Mouse (Mus musculus) CD8-positive naive resting alpha-beta T cell, adult 2 months (primary cell): ENCODE results near the gene Csmd2.

Experiments
- DNase-seq, 2 experiments: peaks; one replicate each; pipeline ENCODE4 v3.0.0; 2022; ENCODE audit warnings: low read depth in 2 of 2, low spot score in 2 of 2

The Csmd2 gene

GRCm38 (mm10) chr4:128326755-128327154, 339.1 kb downstream of the Csmd2 start:
- DNase-seq = no peak

- DNase-seq = no peak
Observed at GRCm38 (mm10) chr4:128327421-128327820, 339.8 kb downstream of the Csmd2 start.

- DNase-seq = no peak
Observed at GRCm38 (mm10) chr4:128330519-128330918, 342.9 kb downstream of the Csmd2 start.

DNA sequence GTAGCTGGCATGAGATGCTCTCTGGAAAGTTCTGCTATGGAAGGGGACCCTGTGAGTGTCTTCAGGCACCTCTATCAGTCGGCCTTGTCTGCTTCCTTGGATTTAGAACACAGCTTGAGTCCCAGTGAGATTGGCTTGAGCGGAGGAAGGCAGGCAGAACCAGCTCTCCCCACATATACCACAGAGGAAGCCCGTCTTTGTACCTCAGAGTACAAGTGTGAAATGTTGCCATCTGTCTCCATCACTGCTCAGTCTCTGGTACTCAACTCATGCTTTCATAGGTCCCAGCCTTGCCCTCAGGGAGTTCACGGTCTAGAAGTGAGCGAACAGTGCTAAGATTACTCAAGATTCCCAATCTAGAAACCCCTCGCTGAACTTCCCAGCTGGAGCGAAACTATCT, 352.8 kb downstream of the Csmd2 start:
- DNase-seq = no peak

DNA sequence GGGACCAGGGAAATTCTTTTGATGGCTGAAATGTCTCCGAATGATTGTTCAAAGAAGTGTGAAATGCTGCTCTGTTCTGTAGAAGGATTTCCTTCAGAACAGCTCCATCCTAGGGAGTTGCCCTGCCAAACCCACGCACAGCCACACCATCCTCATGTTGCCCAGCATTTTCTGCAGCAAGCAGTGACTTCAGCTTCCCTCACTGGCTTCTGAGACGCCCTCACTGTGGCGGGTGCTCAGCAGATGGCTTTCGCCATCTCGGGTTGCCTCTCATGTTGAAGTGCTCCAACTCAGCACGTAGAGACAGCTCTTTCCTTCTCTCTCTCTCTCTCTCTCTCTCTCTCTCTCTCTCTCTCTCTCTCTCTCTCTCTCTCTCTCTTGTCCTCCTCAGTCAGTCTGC, 353.7 kb downstream of the Csmd2 start:
- no peak for DNase-seq

GRCm38 (mm10) chr4:128342208-128342607, 354.6 kb downstream of the Csmd2 start:
- no peak for DNase-seq

DNA sequence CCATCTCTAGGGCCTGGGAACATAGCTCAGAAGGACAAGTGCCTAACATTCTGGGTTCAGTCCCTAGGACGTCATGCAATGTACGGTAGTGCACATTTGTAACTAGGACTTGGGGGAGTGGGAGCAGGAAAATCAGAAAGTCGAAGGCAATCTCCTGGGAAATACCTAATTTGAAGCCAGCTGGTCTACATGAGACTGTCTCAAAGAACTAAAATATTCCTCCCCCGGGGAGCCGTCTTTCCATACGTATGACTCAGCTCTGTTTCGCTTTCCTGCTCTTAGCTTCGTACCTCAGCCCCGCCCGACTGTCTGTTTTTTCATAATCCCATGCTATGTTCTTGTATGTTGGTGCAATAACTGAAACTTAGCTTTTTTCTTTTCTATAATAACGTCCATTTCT, 371.1 kb downstream of the Csmd2 start:
- DNase-seq = no peak

DNA sequence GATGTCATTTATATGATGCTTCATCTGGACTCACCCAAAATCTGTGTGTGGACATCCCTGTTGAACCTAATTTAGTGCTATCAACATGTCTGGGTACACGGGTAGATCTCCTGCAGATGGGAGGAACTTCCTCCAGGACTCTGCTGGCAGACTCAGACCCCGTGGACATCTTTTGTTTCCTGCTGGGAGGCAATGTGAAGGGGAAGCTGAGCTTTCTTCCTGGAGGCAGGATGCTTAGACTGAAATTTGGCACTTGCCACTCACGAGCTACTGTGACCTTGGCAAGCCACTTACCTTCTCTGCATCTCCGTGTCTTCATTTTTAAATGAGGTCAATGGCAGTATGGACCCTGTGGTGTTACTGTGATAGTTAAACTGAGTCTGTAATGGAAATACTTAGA, 378.2 kb downstream of the Csmd2 start:
- no peak for DNase-seq

GRCm38 (mm10) chr4:128368088-128368487, 380.4 kb downstream of the Csmd2 start:
- no peak for DNase-seq

DNA sequence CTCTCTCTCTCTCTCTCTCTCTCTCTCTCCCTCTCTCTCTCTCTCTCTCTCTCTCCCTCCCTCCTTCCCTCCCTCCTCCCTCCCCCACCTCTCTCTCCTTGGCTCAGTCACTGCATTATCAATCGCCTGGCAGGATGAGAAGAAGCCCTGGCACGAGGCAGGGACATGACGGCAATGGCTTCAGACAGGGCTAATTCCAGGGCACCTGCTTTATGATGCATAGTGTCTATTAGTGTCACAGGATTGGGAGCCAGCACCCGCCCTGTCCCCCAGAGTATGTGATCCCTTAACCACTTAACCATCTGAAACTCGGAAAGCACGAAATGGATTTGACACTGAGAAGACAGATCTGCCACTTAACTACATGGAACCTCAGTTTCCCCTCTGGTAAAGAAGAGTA, 384.1 kb downstream of the Csmd2 start:
- DNase-seq = no peak

- DNase-seq = no peak
Observed at GRCm38 (mm10) chr4:128373196-128373595, 385.5 kb downstream of the Csmd2 start.

GRCm38 (mm10) chr4:128374051-128374450, 386.4 kb downstream of the Csmd2 start:
- no peak for DNase-seq

DNA sequence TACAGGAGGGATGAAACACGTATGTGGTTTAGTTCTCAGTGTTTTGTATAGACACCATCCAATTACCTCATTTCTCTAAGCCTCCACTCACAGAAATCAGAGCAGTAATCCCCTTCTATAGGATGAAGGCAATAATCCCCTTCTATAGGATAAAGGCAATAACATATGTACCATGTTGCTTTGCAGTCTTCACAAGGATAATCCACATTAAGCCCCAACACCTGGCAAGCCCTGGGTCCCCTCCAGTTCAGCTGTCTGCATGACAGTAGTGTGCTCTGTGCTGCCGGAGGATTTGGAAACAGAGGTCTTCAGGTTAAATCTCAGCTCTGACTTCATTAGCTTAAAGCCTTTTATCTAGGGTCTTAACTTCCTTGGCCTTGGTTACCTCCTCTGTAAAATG, 391.3 kb downstream of the Csmd2 start:
- no peak for DNase-seq

GRCm38 (mm10) chr4:128381331-128381730, 393.7 kb downstream of the Csmd2 start:
- DNase-seq = no peak

DNA sequence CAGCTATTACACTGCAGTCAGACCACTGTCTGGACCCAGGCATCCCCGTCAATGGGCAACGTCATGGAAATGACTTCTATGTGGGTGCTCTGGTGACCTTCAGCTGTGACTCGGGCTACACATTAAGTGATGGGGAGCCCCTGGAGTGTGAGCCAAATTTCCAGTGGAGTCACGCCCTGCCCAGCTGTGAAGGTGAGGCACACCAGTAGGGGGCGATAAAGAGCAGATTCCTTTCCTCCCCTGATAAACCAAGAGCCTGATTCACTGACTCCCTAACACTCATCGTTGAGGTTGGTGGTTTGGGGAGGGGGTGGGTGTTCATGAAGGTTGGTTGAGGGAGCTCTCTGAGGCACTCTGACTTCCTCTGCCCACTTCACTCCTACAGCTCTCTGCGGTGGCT, 396.1 kb downstream of the Csmd2 start:
- no peak for DNase-seq

- no peak for DNase-seq
Observed at GRCm38 (mm10) chr4:128391484-128391883, 403.8 kb downstream of the Csmd2 start.

- DNase-seq = no peak
Observed at GRCm38 (mm10) chr4:128392279-128392678, 404.6 kb downstream of the Csmd2 start.

DNA sequence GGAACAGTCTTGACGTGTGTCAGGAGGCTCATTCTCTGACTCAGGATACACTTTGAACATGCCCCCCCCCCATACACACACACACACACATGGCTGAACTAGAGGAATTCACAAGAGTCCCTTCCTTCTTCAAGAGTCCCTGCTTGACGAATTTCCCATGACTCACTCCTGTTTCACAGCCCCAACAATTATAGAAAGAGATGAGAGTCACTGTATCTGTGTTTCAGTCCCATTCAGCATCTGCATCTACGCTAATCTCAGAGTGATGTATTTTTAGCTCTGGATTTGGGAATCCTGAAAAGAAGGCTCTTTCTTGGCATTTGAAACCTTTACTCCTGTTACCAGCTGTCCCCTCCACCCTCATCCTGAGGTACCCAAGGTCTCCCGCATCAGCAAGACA, 406.2 kb downstream of the Csmd2 start:
- no peak for DNase-seq

DNA sequence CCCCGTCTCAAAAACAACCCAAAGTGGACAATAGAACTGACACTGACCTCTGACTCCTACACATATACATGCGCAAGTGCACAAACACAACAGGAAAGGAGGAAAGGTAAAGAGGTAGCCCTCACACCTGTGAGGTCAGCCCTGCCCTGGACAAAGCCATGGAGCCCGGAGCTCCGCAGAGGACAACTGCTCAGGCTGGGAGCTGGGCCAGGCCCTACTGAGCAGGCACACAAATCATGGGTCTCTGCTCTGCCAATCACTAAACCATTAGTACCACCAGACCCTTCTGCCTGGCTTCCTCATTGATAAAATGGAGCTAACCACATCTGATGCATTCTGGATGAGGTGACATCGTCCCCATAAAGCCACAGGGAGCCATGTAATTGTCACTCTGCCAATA, 409.0 kb downstream of the Csmd2 start:
- no peak for DNase-seq

DNA sequence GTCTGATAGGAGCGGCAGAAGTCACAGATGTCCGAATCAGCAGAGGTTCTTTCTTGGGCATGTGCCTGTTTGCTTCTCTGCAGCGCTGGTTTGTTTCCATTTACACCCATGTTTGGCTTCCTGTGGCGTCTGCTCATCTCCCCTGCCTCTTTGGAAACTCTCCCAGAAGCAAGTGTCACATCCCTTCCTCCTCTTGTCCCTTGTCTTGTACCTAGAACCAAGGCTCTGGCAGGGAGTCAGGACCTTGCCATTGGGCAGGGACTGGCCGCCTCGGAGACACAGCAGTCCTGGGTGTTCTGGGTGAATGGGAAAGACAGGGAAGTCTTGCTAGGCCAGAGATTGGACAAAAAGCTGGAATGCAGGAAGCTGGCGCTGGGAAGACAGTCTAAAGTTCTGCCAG, 410.1 kb downstream of the Csmd2 start:
- DNase-seq = no peak

GRCm38 (mm10) chr4:128398948-128399347, 411.3 kb downstream of the Csmd2 start:
- DNase-seq = no peak

DNA sequence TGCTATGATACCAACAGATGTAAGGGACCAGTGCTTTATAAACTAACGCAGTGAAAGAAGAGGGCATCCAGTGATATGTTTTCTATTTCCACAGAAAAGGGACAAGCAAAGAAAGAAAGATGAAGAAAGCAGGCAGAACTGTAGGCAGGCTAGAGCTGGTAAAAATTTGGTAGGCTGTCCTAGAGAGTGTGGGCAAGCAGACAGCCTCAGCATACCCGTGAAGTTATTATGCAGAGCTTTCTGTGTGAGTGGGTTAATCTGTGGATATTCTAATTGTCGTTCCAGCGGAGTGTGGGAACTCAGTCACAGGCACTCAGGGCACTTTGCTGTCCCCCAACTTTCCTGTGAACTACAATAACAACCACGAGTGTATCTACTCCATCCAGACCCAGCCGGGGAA, 412.4 kb downstream of the Csmd2 start:
- no peak for DNase-seq

DNA sequence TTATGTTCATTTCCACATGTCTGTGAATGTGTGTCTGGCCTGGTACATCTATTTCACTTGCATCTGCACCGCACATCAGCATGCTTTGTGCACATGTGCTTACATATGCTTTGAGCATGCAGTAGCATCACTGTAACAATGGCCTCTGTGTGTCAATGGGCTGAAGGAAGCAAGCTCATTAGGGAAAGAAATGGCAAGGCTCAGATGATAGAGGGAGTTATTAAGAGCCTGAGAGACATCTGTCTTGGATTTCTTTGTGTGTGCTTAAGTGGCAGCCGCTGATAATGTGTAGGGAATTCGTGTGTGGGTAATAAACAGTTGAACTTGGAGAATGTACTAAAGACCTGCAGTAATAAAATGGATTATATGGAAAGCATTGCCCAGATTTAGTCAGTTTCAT, 413.9 kb downstream of the Csmd2 start:
- no peak for DNase-seq

DNA sequence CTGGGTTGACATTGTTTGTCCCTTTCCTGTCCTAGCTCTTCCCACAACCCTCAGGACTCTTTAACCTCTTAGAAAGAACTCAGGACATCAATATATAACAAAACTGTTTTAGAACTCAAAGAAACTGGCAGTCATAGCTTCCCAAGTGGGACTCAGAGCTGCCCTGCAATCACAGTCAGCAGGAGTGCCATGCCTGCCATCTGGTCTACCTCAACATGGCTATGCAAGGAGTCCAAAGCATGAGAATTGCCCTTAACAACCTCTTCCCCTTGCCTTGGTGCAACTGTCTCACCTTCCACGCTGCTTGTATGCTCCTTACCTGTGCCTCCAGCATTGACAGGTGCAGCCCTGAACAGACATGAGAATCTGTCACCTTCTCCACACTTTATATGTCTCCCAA, 415.0 kb downstream of the Csmd2 start:
- no peak for DNase-seq
